Mouse (Mus musculus): ENCODE measurements at regions not wholly inside any gene's neighbourhood (a gene's known extent, or its start where the extent isn't known, plus 50 kb on each side); places are given as distances from the start of the nearest gene placed in this dataset.

DNA sequence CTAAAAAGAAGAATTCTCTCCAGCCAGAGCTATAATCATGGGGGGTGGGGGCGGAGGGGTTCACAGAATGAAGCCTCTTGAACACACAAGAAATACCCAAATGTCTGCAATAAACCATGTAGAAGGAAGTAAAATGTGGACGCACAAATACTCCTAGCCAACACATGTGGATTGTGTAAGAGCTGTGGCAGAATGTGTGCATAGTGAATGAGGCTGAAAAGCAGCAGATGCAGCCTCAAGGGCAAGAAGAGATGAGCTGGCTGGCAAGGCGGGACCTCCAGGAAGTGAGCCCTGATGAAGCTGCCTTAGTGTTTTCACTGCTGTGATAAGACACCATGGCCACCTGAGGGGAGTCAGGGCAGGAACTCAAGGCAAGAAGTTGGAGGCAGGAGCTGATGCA, 53.3 kb upstream of the Arhgap28 start:
- DNase-seq (ENCODE audit: low spot score): no peak

- DNase-seq (ENCODE audit: low spot score): no peak
Measured at GRCm38 (mm10) chr17:68060455-68060854, 56.5 kb upstream of the Arhgap28 start.

DNA sequence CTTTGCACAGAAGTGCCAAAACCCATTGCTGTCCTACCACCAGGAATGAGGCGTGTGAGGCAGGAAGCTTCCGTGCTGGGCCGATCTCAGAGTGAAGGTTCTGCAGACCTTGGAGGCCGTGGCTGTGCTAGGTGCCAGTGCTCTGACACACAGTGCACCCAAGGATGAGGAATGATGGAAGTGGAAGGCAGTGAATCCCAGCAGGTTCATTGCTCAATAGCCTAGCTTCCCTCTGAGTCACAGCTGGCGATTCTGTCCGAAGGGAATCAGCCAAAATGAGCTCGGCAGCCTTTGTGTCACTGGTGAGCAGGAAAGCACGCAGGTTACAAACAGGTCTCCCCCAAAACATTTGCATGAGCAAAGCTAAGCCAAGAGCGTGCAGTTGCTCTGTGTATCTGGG, 61.8 kb upstream of the Arhgap28 start:
- DNase-seq (ENCODE audit: low spot score): no peak

DNA sequence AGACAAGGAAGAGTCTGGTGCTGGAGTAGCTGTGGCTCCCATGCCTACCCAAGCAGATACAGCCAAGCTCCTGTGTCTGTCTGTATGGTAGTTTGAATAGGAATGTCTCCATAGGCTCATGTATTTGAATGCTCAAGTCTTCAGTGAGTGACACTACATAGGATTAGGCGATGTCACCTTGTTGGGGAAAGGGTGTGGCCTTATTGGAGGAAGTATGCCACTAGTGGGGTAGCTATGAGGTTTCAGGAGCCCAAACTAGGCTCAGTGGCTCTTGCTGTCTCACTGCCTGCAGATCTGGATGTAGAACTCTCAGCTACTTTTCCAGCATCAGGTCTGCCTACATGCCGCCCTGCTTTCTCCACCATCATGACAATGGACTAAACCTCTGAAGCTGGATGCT, 62.3 kb upstream of the Arhgap28 start:
- DNase-seq (ENCODE audit: low spot score): no peak

GRCm38 (mm10) chr17:68069008-68069407, 65.1 kb upstream of the Arhgap28 start:
- DNase-seq (ENCODE audit: low spot score): no peak

DNA sequence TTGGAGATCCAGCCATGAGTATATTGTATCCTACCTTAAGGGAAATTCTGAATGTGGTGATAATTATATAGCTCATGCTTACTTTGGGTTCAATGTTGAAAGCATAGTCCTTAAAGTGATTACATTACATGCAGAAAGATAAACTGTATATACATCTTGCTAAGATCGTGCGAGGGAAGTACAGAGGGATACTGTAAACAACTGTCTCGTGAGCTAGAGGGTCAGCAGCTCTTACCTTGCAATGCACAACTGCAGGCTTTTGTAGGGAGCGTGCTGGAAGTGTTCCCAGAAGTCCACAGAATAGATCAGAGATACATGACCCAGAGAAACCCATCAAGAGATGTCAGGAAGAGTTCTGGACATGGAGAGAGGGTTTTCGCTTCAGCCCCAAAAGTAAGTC, 65.6 kb upstream of the Arhgap28 start:
- no peak for DNase-seq (ENCODE audit: low spot score)

GRCm38 (mm10) chr17:68071472-68071871, 67.6 kb upstream of the Arhgap28 start:
- DNase-seq (ENCODE audit: low spot score): no peak

DNA sequence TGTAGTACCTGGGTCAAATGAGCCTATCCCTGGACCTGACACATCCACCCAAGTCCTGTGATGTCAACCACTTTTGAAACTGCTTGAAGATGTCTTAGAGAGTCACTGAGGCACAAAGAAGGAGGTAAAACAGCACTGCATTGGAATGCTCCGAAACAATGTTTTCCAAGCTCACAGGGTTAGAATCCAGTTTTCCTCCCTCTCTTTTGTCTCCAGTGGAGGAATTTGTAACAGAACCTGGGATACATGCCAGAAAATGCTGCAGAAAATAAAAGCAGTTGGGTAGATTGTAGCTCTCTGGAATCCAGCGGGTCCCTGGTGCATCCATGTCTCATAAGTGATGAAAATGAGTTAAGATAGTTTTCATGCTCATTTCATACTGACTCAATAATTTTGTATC, 71.8 kb upstream of the Arhgap28 start:
- no peak for DNase-seq (ENCODE audit: low spot score)

DNA sequence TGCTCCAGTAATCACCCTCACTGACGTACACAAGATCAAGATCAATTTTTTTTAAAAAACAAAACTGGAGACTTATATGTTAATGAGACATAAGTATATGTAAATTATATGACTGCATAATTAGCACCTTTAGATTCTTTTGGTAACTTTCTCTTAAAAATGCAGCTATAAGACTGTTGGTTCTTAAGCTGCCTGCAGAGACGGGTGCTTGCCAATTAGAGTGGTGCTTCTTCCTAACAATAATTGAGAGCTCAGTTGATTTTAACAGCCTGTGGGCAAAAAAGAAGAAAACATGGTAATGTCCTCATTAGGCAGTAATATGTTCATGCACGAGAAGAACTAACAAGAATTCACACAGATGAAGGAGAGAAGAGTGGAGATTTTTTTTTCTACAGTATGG, 74.8 kb upstream of the Arhgap28 start:
- DNase-seq (ENCODE audit: low spot score): no peak

DNA sequence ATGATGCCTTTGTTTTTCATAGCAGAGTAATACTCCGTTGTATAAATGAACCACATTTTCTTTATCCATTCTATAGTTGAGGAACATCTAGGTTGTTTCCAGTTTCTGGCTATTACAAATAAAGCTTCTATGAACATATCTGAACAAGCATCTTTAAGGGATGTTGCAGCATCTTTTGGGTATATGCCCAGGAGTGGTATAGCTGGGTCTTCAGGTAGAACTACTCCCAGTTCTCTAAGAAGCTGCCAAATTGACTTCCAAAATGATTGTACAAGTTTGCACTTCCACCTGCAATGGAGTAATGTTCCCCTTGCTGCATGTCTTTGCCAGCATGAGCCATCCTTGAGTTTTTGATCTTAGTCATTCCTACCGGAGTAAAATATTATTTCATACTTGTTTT, 80.5 kb upstream of the Arhgap28 start:
- no peak for DNase-seq (ENCODE audit: low spot score)

DNA sequence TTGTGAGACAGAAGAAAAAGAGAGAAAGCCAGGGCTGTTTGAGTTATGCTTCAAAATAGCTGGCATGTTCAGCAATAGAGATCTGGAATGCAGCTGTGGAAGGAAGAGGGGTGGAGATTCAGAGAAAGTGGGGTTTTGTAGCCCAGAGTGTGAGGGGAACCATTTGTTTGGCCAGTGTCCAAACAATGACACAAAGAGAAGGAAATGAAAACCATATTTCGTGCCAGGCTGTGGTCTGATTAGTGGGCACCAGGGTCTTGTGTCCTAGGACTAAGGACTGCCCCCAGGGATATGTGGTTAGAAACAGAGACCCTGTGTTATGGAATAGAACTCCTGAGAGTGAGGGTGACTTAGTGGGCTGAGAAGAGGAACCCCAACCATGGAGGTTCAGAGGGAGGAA, 83.2 kb upstream of the Arhgap28 start:
- no peak for DNase-seq (ENCODE audit: low spot score)

- no peak for DNase-seq (ENCODE audit: low spot score)
Measured at GRCm38 (mm10) chr17:68089179-68089578, 85.3 kb upstream of the Arhgap28 start.

- no peak for DNase-seq (ENCODE audit: low spot score)
Measured at GRCm38 (mm10) chr17:68089830-68090229, 85.9 kb upstream of the Arhgap28 start.

DNA sequence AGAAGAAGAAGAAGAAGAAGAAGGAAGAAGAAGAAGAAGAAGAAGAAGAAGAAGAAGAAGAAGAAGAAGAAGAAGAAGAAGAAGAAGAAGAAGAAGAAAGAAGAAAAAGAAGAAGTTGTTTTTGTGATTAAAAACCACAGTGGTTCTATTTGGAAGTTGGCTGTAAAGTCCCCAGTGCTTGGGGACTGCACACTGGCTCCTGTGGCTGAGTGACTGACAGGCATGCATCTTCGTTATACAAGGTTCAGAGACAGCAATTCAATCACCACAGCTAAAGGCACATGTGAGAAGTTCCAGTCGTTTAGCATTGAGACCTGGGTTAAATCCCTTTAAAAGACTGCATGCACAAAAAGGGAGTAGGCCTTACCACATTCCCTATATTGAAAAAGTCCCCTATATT, 93.1 kb upstream of the Arhgap28 start:
- no peak for DNase-seq (ENCODE audit: low spot score)

GRCm38 (mm10) chr17:68097436-68097835, 93.5 kb upstream of the Arhgap28 start:
- DNase-seq (ENCODE audit: low spot score): no peak

GRCm38 (mm10) chr17:68100093-68100492, 96.2 kb upstream of the Arhgap28 start:
- no peak for DNase-seq (ENCODE audit: low spot score)

DNA sequence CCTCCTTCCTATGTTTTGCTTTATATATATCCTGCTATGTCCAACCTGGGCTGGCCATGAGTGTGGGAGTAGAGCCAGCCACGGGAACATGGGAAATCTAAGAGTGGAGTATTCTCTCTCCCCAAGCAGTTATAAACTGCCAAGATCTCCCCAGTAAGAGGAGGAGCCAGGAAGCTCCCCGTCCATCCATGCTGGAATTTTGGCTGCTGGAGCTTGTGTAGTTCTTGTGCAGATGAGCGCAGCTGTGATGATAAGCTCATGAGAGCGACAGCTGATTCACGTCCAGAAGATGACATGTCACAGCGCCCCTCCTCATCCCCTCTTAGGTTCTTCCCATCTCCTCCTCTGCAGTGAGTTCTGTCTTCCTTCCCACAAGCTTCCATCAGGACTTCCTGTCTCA, 99.4 kb upstream of the Arhgap28 start:
- no peak for DNase-seq (ENCODE audit: low spot score)

DNA sequence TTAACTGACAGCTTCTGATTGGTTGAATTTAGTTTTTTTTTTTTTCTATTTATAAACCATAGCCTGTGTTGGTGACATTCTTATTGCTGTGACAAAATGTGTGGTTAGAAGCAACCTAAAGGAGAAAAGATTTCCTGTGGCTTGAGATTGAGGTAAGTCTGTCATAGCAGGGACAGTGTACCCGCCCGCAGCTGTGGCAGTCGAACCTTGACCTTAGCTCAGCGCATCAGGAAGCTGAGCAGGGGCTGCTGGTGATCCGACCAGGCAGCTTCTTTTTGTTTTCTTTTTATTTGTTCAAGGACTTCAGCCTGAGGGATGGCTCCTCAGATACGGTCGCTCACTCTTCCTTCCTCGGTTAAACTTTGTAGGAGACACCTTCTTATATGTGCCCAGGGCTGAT, 102.4 kb upstream of the Arhgap28 start:
- DNase-seq (ENCODE audit: low spot score): no peak

DNA sequence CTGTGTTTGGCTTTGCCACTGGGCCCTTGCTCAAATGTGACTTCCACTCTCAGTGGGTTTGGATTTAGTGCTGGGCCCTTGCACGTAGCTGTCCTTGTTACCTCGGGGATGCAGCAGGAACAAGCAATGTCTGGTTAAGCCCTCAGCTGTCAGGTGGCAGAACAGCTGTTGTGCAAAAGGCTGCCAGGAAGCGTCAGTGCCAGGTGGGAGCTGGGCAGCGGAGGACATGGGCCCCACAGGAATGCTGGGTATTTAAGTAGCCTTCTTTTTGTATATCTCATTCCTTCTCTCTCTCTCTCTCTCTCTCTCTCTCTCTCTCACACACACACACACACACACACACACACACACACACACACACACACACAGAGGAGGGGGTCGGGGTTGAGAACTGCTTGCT, 104.0 kb upstream of the Arhgap28 start:
- no peak for DNase-seq (ENCODE audit: low spot score)

DNA sequence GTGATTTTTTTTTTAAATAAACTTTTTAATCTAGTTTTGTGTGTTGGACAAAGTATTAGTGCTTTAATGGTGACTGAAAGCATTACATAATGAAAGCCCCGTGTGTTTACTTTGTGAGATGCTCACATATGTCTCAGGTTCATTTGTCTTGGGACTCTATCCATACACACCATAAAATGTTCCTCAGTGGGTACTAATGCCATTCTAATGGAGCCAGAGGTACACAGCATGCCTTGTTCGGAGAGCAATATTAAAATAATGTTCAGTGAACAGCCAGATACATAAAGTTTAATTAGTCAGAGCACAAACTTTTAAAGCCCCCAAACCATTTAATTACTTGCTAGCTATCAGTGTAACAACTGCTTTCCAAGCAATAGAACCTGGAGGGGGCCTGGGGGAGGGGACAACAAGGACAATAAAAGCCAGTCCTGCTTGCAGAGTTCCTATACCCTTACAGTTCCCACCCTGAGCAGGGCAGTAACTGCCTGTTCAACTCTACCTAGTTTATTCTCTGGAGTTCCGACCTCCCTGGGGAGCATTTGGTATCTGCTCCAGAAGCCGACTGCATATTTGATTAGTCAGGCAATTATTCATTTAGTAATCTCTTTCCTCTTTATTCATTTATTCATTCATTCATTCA, 108.0 kb upstream of the Arhgap28 start:
- DNase-seq (ENCODE audit: low spot score): no peak

- no peak for DNase-seq (ENCODE audit: low spot score)
Measured at GRCm38 (mm10) chr17:68112763-68113330, 108.9 kb upstream of the Arhgap28 start.

GRCm38 (mm10) chr17:68115599-68115998, 111.7 kb upstream of the Arhgap28 start:
- DNase-seq (ENCODE audit: low spot score): no peak

GRCm38 (mm10) chr17:68119055-68119698, 115.3 kb upstream of the Arhgap28 start:
- no peak for DNase-seq (ENCODE audit: low spot score)

DNA sequence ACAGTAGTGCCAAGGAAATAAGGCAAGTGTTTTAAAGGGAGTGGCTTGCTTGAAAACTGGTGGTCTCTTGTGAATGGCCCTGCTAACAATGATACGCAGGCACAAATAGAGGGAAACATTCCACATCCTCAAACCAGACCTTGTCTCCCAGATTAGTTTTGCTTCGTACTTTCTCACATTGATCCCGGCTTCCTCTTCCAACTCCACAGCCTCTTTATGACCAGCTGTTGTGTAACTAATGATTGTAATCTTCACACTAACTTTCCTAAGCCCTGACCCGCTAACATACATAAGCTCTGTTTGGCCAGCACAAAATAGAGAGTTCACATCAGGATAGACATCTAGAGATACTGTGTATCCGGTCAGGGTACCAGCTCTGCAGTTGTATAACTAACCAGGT, 116.3 kb upstream of the Arhgap28 start:
- no peak for DNase-seq (ENCODE audit: low spot score)
